Mouse (Mus musculus) bone marrow, adult 2 months (tissue): ENCODE data around the gene Prmt1.

Experiments
- CTCF ChIP-seq: fragments of 200-500 bp; IDR thresholded peaks from 2 replicates; pipeline ENCODE4 v1.5.1; 2011; ENCODE audit warnings: low read length, control low read depth; ENCODE audit not compliant: control insufficient read depth, insufficient read depth
- POLR2A ChIP-seq: fragments of 200-500 bp; IDR thresholded peaks from 2 replicates; pipeline ENCODE4 v1.6.1; 2011; ENCODE audit warnings: low read depth, mild to moderate bottlenecking, control low read depth, low read length, borderline replicate concordance; ENCODE audit not compliant: control insufficient read depth

DNA sequence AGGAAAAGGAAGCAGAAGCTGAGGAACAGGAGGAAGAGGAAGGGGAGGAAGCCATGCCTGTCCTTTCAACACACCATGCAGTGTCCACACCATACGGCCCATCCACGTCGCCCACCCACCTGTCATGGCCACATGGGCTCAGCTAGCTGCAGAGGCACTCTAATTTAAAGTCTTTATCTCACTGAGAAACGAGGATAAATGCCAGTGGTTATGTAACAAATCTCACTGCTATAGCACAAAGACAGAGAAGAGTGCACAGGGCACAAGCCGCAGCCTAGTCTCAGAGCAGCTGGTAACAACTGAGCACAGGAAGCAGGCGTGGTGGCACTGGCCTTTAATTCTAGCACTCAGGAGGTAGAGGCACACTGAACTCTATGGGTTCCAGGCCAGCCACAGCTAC is 36.4 kb downstream of the Prmt1 start:
- TF ChIP-seq CTCF, result no peak
- TF ChIP-seq POLR2A, result no peak
